Mouse (Mus musculus) frontal cortex, postnatal 14 days (tissue): ENCODE measurements around the gene Adamts4.
"Not testable (repeated sequence)": the region's sequence is repeated elsewhere in the genome, so short reads cannot be mapped to it uniquely, and the experiment has no call there.

Source experiments
- DNase-seq, 2 experiments: peaks; one replicate each; pipeline ENCODE4 v3.0.0; 2022; ENCODE audit warnings: low spot score in 2 of 2

Gene Adamts4

DNA sequence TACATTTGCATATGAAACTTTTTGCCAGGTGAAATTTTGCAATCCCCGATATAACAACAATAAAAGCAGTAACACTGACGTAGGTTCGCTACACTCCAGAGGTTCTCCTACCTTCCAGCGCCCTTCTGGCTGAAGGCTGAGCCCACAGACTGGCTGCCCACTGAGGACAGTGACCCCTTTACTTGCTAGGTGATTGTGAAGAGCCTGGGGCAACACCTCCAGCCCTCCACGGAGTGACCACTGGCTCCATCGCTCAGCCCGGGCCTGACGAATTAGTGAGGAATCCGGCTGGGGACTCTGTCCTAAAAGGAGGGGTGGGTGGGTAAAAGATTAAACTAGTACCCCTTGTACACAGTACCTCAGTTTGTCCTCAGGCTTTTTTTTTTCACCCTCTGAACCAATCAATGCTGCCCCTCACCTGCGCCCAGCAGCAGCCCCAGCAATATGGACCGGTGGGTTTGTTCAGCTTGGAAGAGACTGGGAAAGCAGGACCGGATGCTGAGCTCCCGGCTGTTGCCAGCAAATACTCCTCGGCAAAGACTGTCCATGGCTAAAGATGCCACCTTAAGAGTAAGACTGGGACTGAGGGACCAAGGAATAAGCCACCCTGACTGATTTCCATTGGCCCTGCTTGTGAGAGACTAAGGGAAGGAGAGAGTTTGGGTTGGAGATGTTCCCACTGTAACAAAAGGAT, 28.9 kb downstream of the Adamts4 start:
- no peak for DNase-seq

DNA sequence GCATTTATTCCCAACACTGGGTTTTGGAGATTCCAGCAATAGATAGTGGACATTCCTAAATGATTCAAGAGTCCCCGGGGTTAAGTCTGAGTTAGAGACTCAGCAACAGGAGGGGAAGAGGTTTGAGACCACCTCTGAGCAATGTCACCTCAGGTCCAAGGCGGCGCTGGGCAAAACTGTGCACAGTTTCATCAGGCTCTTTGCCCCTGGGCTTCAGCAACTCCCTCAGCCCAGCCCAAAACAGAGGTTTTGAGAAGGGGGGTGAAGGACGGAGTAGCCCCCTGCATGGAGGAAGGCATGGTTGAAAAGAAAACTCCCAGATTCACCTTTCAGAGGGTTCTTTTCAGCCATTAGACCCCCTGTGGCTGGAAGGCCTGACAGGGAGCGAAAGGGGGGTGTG, 29.5 kb downstream of the Adamts4 start:
- no peak for DNase-seq

DNA sequence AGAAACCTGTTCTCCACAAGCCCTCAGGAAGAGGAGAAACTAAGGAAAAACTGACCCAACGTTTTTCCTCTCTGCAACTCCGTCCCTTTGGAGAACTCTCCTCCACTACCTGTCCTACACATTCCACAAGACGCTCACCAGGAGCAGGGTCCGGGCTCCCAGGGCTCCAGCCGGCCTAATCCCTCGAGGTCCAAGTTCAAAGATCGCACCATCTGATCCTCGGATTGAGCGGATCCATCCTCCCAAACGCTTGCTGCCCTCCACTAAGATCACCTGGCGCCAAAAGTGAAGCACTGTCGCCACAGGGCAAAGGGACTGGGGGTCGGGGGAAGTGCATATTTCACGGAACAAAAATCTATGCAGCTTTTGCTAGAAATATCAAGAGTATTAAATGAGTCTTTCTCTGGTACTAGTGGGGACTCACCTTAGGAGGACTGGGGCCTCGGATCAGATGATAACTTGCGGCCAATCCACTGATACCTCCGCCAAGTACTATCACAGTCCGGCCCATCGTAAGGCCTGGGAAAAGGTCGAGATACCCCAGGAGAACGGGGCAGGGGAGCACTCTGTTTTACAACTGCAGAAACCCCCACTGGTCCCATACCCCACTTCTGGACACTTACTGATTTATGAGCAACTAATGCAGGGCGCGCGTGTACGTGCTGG, 30.2 kb downstream of the Adamts4 start:
- no peak for DNase-seq

DNA sequence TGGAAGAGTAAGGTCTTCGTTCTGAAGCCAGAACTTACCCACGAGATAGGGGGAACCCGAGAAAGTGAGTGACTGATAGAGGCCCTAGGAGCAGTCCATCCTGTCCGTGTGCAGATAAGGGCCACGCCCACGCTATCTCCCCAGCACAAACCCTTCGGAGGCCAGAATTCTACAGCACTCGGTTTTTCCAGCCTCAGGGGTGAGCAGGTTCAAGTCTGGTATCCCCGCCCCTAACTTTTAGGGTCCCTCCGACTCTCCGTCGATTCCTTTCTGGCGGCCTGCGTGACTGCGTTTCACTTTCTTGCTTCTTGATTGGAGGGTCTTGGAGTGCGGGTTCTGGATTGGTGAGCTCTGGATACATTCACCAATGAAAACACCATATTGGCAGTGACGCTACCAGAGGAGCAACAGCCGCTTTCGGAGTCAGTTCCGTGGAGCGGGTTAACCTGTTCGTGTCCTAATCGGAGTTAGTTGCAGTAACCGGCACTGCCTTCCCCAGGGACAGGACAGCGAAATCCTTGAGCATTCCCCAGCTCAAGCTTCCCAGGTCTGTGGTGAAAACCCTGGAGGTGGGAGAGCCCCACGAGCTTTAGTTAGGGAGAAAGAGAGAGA, 30.8 kb downstream of the Adamts4 start, which contains the start of gene Ppox:
Gene Ppox, minus strand, starts transcription at position 271 of the 612 bp plus-strand sequence.
- DNase-seq, result peak; percentile 90 to 94

DNA sequence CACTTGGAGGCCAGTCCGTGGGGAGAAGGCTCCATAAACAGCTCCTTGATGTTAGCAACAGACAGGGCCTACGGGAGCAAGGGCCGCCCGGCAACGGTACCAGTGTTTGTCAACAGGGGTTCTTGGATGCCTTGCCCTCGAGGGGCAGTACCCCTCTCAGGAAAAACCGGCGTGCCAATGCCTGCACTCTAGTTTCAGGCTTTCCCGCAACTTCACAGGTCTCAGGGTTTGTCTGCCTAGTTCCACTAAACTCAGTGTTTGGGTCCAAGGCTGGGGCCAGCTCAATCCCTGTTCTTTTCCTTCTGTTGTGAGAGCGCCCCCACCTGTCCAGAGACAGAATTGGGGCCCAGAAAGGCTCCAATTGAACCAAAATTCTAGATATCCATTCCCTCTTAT, 31.3 kb downstream of the Adamts4 start:
- DNase-seq, result peak in 1 of 2 experiments; percentile 74

DNA sequence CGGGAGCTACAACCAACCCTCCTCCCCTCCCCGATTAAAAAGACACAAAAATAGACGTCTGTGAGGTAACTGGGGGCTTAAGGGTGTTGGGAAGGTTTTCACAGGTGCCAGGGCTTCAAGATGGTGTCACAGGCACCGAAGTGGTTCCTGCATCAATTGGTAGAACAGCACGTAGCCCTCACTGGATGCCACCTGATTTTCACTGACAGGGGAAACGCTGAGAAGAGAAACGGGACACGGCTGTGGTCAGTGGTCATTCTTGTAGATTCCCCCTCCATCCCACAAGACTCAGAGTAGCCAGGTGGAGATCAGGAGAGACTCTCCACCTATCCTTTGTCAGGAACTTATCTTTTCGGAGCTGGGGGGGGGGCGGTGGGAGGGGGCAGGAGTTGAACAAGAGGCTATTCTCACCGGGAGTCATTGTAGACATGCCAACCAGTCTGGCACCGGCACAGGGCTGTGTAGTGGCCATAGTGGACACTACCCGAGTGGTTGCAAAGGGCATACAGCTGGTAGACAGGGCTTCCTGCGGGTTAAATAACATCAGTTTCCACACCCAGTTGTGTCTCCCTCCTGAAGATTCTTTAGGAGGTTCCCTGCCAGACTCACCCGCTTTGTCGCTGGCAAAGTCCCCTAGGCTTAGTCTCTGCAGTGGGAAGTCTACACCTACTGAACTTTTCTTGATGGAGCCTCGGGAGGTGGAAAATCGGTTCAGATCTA, 32.0 kb downstream of the Adamts4 start:
- DNase-seq, result no peak

DNA sequence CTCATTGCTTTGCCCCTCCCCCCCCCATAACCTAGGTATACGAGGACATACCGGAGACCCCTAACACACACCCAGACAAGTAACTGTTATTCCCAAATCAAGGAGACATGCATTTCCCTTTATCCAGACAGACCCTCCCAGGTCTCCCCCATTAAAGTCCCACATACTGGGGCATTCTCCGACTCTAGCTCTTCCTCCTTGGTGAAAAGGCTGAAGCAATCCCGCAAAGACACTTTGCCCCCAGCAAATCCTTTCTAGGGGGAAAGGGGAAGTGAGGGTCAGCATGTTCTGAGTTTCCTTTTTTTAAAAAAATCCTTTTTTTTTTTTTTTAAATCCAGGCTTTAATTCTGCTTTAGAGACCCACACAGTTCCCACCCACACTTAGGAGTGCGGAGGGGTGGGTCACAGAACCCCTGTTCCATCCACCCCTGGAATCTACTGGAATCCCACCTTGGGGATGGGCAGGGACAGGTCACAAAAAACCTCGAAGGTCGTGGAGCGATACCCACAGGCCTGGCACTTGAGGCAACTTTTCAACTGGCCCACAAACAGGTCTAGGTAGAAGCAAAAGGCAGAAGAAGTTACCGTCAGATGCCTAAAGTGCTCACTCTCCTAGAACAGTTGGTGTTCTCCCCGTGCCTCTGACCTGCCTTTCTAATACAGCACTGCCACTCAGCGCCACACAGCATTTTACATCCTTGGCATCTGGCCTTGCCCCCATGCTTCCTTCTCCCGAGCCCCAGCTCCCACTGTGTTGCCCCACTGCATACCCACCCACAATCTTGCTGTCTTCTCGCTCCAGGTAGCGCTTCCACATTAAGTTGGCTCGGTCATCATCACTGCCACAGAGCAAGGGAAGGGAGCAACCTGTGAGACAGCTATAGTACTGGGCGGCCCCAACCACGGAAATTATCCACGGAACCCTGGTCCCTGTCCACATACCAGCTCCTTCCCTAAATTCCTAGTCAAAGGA, 33.3 kb downstream of the Adamts4 start:
- no peak for DNase-seq

DNA sequence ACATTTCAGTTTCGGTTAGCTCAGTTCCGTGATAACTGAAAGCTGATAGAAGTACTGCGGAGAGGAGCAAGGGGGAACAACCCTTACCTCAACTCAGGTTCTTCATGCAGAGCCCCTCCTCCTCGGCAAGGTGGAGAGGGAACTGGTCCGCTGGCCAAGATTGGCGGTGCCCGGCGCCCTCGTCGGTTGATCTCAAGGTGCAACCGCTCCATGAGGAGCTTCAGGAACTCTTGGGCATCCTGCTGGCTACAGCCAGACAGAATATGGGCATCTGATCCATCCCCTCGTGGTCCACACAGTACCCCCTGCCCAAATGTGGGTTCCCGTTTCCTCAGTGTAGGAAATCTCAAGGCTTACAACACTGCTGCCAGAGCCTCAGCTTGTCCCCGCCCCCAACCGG, 34.3 kb downstream of the Adamts4 start:
- no peak for DNase-seq

DNA sequence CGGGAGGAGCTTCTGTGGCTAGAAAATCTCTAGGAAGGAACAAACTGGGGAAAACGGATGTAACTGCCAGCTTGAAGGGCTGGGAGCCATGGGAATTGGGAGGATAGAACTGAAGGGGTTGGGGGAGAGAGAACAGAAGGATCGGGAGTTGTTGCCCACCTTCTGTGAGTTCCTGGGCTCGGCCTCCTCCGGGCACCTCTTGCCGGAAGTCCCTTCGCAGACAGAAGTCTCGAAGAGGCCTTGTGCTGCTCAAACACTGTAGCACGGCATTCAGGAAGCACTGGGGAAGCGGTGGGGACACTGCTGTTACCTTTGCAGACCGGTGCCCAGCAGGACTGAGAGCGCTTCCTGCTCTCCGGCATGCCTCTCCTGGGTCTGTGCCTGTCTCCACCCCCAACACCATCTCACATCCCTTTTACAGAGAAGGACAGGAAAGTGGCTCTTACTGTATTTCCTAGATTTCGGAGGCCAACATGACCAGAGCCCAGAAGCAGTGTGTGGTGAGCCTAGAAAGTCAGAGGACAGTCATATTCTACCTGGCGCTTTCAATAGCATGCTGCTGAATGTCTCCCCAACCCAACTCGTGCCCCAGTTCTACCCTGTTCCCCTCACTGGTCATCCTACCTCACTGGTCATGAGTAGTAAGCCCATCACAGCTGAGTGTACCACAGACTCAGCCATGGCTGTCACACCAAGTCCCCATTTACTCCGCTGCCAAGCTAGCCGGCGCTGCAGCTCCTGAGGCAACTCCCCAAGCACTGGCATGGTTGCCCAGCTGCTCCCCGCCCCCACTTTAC, 35.1 kb downstream of the Adamts4 start:
- no peak for DNase-seq

DNA sequence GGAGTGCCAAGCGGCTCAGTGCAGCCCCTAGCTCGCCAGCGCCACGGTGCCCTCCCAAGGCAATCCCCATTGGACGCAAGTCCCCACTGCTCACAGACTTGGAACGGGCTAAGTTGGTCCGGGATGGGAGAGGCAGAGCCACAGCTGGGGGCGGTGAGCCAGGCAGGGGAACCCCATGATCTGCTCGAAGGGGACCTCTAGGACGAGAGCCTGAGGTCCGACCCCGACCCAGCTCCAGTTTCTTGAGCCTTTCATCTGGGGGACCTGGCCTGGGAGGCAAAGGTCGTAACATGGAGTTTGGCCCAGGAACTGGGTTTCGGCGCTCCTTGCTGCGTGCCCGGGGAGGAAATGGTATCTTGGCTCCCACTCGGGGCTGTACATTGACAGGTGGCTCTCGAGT, 36.3 kb downstream of the Adamts4 start:
- DNase-seq, result no peak

DNA sequence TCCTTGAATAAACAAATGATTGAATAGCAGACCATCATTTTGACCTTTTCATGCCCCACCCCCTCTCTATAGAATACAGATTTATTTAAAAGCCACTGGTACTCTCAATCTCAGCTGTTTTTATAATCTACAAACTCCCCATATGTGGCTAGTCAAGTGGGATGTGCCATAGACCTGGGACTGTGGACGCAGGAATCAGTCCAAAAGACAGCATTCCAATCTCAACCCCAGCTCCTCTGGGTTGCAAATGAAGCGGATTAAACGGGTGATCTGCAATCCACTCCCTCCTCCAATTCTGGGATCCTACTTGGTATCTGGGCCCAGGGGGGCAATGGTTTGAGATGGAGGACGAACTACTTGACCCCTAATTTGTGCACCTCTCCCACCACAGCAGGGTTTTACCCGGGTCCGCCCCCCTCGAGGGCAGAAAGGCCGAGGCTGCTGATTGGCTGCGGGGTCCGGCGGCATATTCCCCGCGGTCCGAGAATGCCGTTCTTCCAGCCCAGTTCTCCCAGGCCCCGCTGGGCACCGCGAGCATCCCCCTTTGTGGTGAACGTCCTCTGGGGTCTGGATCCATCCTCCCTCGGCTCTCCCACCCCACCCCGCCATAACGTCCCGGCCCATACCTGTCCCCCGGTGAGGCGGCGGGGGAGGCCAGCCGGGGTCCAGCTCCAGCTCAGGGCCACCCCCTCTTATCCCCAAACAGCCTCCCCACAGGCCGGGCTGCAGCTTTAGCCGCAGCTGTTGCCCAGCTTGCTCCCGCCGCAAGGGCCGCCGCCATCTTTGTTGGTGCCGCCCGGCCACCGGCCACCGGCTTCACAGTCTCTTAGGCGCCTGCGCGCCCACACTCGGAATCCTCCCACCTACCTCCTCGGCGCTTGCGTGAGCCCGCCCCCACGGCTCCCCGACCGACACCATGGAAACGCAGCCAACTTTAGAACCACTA, 37.2 kb downstream of the Adamts4 start, which contains the start of gene Usp21:
Gene Usp21, minus strand, starts transcription at position 856 of the 946 bp plus-strand sequence.
- DNase-seq, result peak; percentile 91 to 93

DNA sequence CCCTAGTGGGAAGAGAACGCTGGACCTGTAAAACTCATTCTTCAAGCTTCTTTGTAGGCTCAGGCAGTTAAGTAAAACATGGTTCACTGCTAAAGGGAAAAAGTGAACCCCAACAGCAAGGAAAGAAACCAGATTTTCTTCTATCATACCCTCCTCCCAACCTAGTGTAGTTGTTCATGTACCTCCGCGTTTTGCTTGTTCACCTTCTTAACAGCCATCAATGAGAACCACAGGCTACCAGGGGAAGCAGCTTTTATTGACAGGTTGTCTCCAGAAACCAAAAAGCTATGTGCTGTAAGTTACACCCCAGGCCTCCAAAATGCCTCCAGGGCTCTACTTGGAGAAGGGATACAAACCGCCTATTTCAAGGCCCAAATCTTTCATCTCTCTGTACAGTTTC, 38.1 kb downstream of the Adamts4 start:
- no peak for DNase-seq

DNA sequence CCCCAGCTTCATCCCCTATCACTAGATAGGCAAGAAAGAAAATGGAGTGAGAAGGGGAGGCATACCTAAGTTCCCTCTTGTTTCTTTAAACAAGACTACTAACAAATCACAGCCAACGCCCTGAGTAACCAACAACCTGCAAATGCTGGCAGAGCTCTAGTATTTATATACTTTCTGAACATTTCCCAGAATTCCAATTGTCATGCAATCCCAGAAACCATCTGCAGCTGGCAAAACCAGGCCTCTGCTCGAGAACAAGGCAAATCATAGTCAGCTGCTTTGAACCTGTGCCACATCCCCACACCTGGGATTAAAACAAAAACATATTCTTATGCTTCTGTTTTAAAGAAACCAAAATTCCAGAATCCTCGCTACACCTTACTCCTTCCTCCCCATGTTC, 43.1 kb downstream of the Adamts4 start:
- DNase-seq, result no peak

DNA sequence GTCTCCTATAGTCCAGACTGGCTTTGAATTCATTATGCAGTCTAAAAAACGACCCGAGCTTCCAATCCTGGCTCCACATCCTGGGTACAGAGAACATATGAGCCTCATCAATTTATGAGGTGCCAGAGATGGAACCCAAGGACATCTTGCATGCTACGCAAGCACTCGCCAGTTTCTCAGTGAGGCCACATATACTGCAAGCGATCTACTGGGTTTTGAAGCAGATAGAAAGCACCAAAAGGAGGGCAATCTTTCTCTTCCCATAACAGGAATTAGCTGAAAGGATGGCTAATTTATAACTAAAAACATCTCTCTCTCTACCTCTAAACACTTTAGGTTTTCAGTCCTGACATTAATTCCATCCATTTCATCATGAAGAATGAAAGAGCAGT, 43.7 kb downstream of the Adamts4 start:
- DNase-seq, result no peak

DNA sequence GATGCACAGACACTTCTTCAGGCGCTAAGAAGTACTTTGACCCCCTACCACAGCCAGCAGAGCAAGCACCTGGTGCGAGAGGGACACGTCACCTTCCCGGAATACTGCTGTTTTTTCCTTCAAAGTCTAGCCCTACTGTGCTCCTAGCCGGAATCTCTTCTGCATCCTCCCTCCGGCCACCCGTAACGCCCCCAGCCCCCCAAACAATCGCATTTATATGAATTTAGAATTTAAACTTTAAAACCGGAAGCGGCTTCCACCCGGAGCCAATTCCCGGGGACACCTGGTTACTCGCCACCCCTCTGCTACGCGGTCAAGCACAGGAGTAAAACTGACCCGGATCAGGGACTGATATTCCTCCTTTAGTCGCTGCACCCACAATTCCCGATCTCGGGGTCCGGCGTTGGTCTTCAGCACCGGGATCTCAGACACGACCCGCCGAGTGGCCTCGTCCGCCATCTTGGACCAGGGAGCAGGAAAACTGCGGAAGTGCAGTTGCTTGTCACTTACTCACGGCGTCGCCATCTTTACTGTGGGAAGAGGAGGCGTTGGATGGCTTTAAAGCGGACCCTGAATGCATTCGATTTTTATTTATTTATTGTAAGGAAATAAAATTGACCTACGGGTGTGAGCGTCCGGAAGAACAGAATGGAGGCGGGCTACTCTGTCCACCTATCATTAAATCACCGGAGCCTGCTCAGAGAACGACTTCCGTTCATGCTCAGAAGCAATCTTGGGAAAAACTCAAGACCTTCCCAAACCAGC, 44.3 kb downstream of the Adamts4 start, which contains the start of gene Ufc1:
Gene Ufc1, minus strand, starts transcription at position 727 of the 765 bp plus-strand sequence.
- peak; percentile 76 to 77 for DNase-seq

DNA sequence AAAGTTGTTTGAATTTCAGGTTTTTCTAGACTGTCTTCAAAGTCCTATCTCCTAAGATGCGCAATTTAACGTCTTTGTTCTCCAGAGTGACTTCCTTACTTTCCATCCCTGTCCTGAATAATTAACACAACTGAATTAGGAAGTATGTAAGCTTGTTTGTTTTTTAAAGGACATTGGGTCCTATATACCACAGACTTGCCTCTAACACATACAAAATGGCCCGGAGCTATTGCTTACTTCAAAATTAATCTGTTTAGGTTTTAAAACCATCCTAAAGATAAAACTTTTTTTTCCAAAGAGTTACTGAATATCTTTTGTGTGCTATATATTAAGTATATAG, 44.8 kb downstream of the Adamts4 start:
- DNase-seq, result no peak

DNA sequence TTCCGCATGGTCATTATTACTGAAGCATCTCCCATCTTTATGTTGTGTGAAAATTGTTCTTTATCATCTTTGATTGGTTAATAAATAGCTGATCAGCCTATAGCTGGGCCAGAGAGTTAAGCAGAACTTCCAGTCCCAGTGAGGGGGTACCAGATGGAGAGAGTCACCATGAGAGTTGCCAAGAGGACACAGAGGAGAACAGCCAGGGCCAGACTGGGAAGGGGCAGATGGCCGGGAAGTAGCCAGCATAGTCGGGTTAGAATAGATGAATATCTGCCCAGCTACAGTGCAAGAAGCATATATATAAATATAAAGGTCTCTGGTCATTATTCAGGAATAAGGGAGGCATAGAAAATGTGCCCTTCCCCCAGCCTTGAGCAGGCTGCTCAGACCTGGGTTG, 48.0 kb downstream of the Adamts4 start:
- DNase-seq, result no peak

DNA sequence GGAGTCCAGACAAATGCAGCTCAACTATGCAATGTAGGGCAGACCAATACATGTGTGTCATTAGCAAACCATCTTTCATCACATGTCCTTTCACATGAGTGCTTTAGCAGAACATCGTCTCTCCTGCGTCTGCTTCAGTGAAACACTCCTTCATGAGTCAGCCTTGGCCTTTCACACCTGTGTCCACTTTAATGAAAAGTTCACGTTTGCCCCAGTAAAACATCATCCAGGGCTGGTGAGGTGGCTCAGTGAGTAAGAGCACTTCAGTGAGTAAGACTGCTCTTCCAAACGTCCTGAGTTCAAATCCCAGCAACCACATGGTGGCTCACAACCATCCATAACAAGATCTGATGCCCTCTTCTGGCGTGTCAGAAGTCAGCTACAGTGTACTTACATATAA, 55.9 kb downstream of the Adamts4 start:
- DNase-seq, result not testable (repeated sequence)
